Comparison of ENCODE assay signal across 8 mouse cellular contexts in the genomic region with DNA sequence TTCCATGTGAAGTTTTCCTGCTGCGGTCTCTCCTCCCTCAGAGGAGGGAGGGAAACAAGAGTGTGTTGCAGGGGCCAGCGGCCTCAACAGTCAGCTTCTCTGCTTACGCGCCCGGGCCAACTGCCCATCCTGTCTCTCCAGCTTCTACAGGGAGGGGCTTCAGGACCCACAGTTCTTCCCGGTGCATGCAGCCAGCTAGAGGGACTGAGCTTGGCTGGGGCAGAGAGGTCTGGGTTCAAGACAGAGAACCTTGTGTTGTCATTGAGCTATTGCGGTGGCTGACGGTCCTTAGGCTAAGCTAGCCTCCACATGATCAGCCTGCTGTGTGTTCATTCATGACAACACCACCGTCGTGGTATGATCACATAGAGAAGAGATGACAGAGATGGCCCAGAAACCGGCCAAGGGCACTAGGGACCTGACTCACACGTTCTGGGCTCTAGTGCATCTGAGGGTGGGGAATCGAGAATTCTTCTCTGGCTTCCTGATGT. TPM values are rescaled to one million over a fixed set of nuclear protein-coding genes. Genes with fewer than 3 reads are reported as not detected.
DNase-seq lines count a peak whose midpoint lies in the region; ATAC-seq and TF ChIP-seq lines count a peak whose summit lies in the region.

No protein-coding gene starts in this region.

- no peaks in the 10 kb centered on the region for H3K9me3 ChIP-seq in forebrain, embryonic 13.5 days (replicated peaks)
- no peaks in the 10 kb centered on the region for H3K9me3 ChIP-seq in forebrain, embryonic 12.5 days
- no peaks in the 10 kb centered on the region for H3K9me3 ChIP-seq in heart, embryonic 11.5 days (replicated peaks; ENCODE audit: control insufficient read depth, low read length)
- H3K9me3 ChIP-seq in limb, embryonic 14.5 days (ENCODE audit: control insufficient read depth, low read length): no peaks in the 10 kb centered on the region

- no peak for TF ChIP-seq POLR2A in limb, embryonic 14.5 days (IDR thresholded peaks at IDR 0.05; ENCODE audit: borderline replicate concordance, extremely low read depth, insufficient read depth, insufficient read length)

- peaks cover 33% of the 10 kb centered on the region; the same call in 1 of the 2 replicates for H3K36me3 ChIP-seq in forebrain, embryonic 13.5 days (ENCODE audit: poor library complexity, severe bottlenecking)
- peaks cover 28% of the 10 kb centered on the region for H3K36me3 ChIP-seq in forebrain, embryonic 12.5 days (replicated peaks)
- H3K36me3 ChIP-seq in heart, embryonic 11.5 days (ENCODE audit: control insufficient read depth, insufficient read depth, low read length): peaks cover 30% of the 10 kb centered on the region
- peaks cover 77% of the 10 kb centered on the region for H3K36me3 ChIP-seq in limb, embryonic 14.5 days (ENCODE audit: control insufficient read depth, insufficient read depth, low read length)

- H3K9ac ChIP-seq in forebrain, embryonic 13.5 days: peak overlapping the region; percentile 3; the same call in 1 of the 2 replicates
- H3K9ac ChIP-seq in forebrain, embryonic 12.5 days: no peak overlapping the region
- H3K9ac ChIP-seq in heart, embryonic 11.5 days (ENCODE audit: low read depth, low read length): peak overlapping the region; percentile 24; the same call in 1 of the 2 replicates
- no peak overlapping the region for H3K9ac ChIP-seq in limb, embryonic 14.5 days (ENCODE audit: low read depth, low read length, severe bottlenecking)

- no peak overlapping the region for H3K4me3 ChIP-seq in forebrain, embryonic 13.5 days
- H3K4me3 ChIP-seq in forebrain, embryonic 12.5 days (replicated peaks): no peak overlapping the region
- no peak overlapping the region for H3K4me3 ChIP-seq in heart, embryonic 11.5 days (ENCODE audit: low read depth, low read length)
- no peak overlapping the region for H3K4me3 ChIP-seq in limb, embryonic 14.5 days (replicated peaks; ENCODE audit: low read length)

- WGBS in forebrain, embryonic 13.5 days: 83% methylated on average over 13 of the region's 13 CpGs
- WGBS in forebrain, embryonic 12.5 days: 83% methylated on average over 13 of the region's 13 CpGs
- WGBS in heart, embryonic 11.5 days (ENCODE audit: insufficient replicate concordance): 51% methylated on average over 13 of the region's 13 CpGs
- 67% methylated on average over 13 of the region's 13 CpGs for WGBS in limb, embryonic 14.5 days

- peak; percentile 47 for DNase-seq in adrenal gland, postnatal 25 days
- DNase-seq in limb, embryonic 14.5 days (ENCODE audit: low spot score): peak; percentile 60
- DNase-seq in frontal cortex, postnatal 36 days (ENCODE audit: low spot score in 2 of 2): no peak
- DNase-seq in spleen, adult 12 weeks (ENCODE audit: low spot score): no peak

- no peak overlapping the region for H3K27ac ChIP-seq in forebrain, embryonic 13.5 days
- no peak overlapping the region for H3K27ac ChIP-seq in forebrain, embryonic 12.5 days
- H3K27ac ChIP-seq in heart, embryonic 11.5 days (ENCODE audit: low read depth, low read length): peak overlapping the region; percentile 71
- peak overlapping the region; percentile 35; the same call in 1 of the 2 replicates for H3K27ac ChIP-seq in limb, embryonic 14.5 days (replicated peaks; ENCODE audit: low read depth, low read length)

- no peaks in the 10 kb centered on the region for H3K27me3 ChIP-seq in forebrain, embryonic 13.5 days
- H3K27me3 ChIP-seq in forebrain, embryonic 12.5 days: no peaks in the 10 kb centered on the region
- no peaks in the 10 kb centered on the region for H3K27me3 ChIP-seq in heart, embryonic 11.5 days (ENCODE audit: control insufficient read depth, insufficient read depth, low read length)
- H3K27me3 ChIP-seq in limb, embryonic 14.5 days (ENCODE audit: control insufficient read depth, insufficient read depth, low read length): no peaks in the 10 kb centered on the region

- peaks cover 29% of the 10 kb centered on the region for H3K4me1 ChIP-seq in forebrain, embryonic 13.5 days
- H3K4me1 ChIP-seq in forebrain, embryonic 12.5 days: peaks cover 20% of the 10 kb centered on the region
- H3K4me1 ChIP-seq in heart, embryonic 11.5 days (ENCODE audit: control insufficient read depth, insufficient read depth, low read length): peaks cover 56% of the 10 kb centered on the region
- peaks cover 76% of the 10 kb centered on the region for H3K4me1 ChIP-seq in limb, embryonic 14.5 days (ENCODE audit: control insufficient read depth, insufficient read depth, low read length)

- H3K4me2 ChIP-seq in forebrain, embryonic 13.5 days: no peak overlapping the region
- no peak overlapping the region for H3K4me2 ChIP-seq in forebrain, embryonic 12.5 days
- peak overlapping the region; percentile 27 for H3K4me2 ChIP-seq in heart, embryonic 11.5 days
- H3K4me2 ChIP-seq in limb, embryonic 14.5 days (replicated peaks; ENCODE audit: low read depth, low read length, severe bottlenecking): no peak overlapping the region

- no peak for ATAC-seq in forebrain, embryonic 13.5 days
- ATAC-seq in forebrain, embryonic 12.5 days (ENCODE audit: low FRiP score): no peak
- ATAC-seq in heart, embryonic 11.5 days (replicated peaks; ENCODE audit: insufficient number of reproducible peaks, low FRiP score, low TSS enrichment): peak; percentile 23; the same call in 1 of the 2 replicates
- ATAC-seq in limb, embryonic 14.5 days (ENCODE audit: low FRiP score, low read depth): peak; percentile 28; the same call in 1 of the 2 replicates
- no peak for ATAC-seq in megakaryocyte progenitor cell, adult 5-6 weeks (replicated peaks; ENCODE audit: poor library complexity)

RNA-seq across cellular contexts. Expression of a gene that starts 7.9 kb away (rescaled TPM):
- polyA plus RNA-seq in forebrain, embryonic 13.5 days (2015; fragmentation: Nextera tagmentation; extraction: Ambion mirVana): 48.0 and 53.2 TPM in 2 replicates
- polyA plus RNA-seq in forebrain, embryonic 12.5 days (2016; fragmentation: Nextera tagmentation; extraction: Ambion mirVana): 51.4 and 58.0 TPM in 2 replicates
- 117 and 125 TPM in 2 replicates for total RNA-seq in adrenal gland, postnatal 25 days (2021)
- polyA plus RNA-seq in heart, embryonic 11.5 days (2014; fragmentation: Nextera tagmentation; extraction: Ambion mirVana): 63.6 and 72.6 TPM in 2 replicates
- 27.0 and 30.2 TPM in 2 replicates for polyA plus RNA-seq in limb, embryonic 14.5 days (2012; rRNA removed)
- 52.4 and 54.7 TPM in 2 replicates for polyA plus RNA-seq in limb, embryonic 14.5 days (2014; fragmentation: Nextera tagmentation; extraction: Ambion mirVana)
- 24.6 and 26.3 TPM in 2 replicates for total RNA-seq in megakaryocyte progenitor cell, adult 5-6 weeks (2015)
- 59.5 and 71.1 TPM in 2 replicates for total RNA-seq in megakaryocyte progenitor cell, adult 5-6 weeks (2017)

RNA-seq across cellular contexts. Expression of a gene that starts 8.0 kb away (rescaled TPM):
- 2.3 and 2.7 TPM in 2 replicates for polyA plus RNA-seq in forebrain, embryonic 13.5 days (2015; fragmentation: Nextera tagmentation; extraction: Ambion mirVana)
- polyA plus RNA-seq in forebrain, embryonic 12.5 days (2016; fragmentation: Nextera tagmentation; extraction: Ambion mirVana): 5.2 and 6.8 TPM in 2 replicates
- total RNA-seq in adrenal gland, postnatal 25 days (2021): 5.4 and 9.3 TPM in 2 replicates
- 9.5 and 10.6 TPM in 2 replicates for polyA plus RNA-seq in heart, embryonic 11.5 days (2014; fragmentation: Nextera tagmentation; extraction: Ambion mirVana)
- 75.7 and 117 TPM in 2 replicates for polyA plus RNA-seq in limb, embryonic 14.5 days (2012; rRNA removed)
- polyA plus RNA-seq in limb, embryonic 14.5 days (2014; fragmentation: Nextera tagmentation; extraction: Ambion mirVana): 35.7 and 36.8 TPM in 2 replicates
- total RNA-seq in megakaryocyte progenitor cell, adult 5-6 weeks (2015): 0.07 and 0.49 TPM in 2 replicates
- 0.17 and 0.34 TPM in 2 replicates for total RNA-seq in megakaryocyte progenitor cell, adult 5-6 weeks (2017)

RNA-seq across cellular contexts. Expression of a gene that starts 22.9 kb away (rescaled TPM):
- 142 and 149 TPM in 2 replicates for polyA plus RNA-seq in forebrain, embryonic 13.5 days (2015; fragmentation: Nextera tagmentation; extraction: Ambion mirVana)
- 114 TPM in 2 replicates for polyA plus RNA-seq in forebrain, embryonic 12.5 days (2016; fragmentation: Nextera tagmentation; extraction: Ambion mirVana)
- 81.9 and 83.4 TPM in 2 replicates for total RNA-seq in adrenal gland, postnatal 25 days (2021)
- 119 and 134 TPM in 2 replicates for polyA plus RNA-seq in heart, embryonic 11.5 days (2014; fragmentation: Nextera tagmentation; extraction: Ambion mirVana)
- 72.7 and 80.1 TPM in 2 replicates for polyA plus RNA-seq in limb, embryonic 14.5 days (2012; rRNA removed)
- 92.5 and 94.1 TPM in 2 replicates for polyA plus RNA-seq in limb, embryonic 14.5 days (2014; fragmentation: Nextera tagmentation; extraction: Ambion mirVana)
- total RNA-seq in megakaryocyte progenitor cell, adult 5-6 weeks (2015): 74.0 and 86.1 TPM in 2 replicates
- total RNA-seq in megakaryocyte progenitor cell, adult 5-6 weeks (2017): 19.1 and 35.2 TPM in 2 replicates

RNA-seq across cellular contexts. Expression of a gene that starts 31.9 kb away (rescaled TPM):
- 19.4 and 20.1 TPM in 2 replicates for polyA plus RNA-seq in forebrain, embryonic 13.5 days (2015; fragmentation: Nextera tagmentation; extraction: Ambion mirVana)
- polyA plus RNA-seq in forebrain, embryonic 12.5 days (2016; fragmentation: Nextera tagmentation; extraction: Ambion mirVana): 13.5 and 18.5 TPM in 2 replicates
- total RNA-seq in adrenal gland, postnatal 25 days (2021): 36.2 and 39.7 TPM in 2 replicates
- 12.1 and 12.4 TPM in 2 replicates for polyA plus RNA-seq in heart, embryonic 11.5 days (2014; fragmentation: Nextera tagmentation; extraction: Ambion mirVana)
- polyA plus RNA-seq in limb, embryonic 14.5 days (2012; rRNA removed): 40.8 and 51.1 TPM in 2 replicates
- polyA plus RNA-seq in limb, embryonic 14.5 days (2014; fragmentation: Nextera tagmentation; extraction: Ambion mirVana): 15.0 and 16.0 TPM in 2 replicates
- total RNA-seq in megakaryocyte progenitor cell, adult 5-6 weeks (2015): 62.1 and 67.0 TPM in 2 replicates
- 34.1 and 40.2 TPM in 2 replicates for total RNA-seq in megakaryocyte progenitor cell, adult 5-6 weeks (2017)

RNA-seq across cellular contexts. Expression of a gene that starts 53.2 kb away (rescaled TPM):
- 16.7 and 19.4 TPM in 2 replicates for polyA plus RNA-seq in forebrain, embryonic 13.5 days (2015; fragmentation: Nextera tagmentation; extraction: Ambion mirVana)
- polyA plus RNA-seq in forebrain, embryonic 12.5 days (2016; fragmentation: Nextera tagmentation; extraction: Ambion mirVana): 22.0 and 26.6 TPM in 2 replicates
- 17.1 and 23.0 TPM in 2 replicates for total RNA-seq in adrenal gland, postnatal 25 days (2021)
- polyA plus RNA-seq in heart, embryonic 11.5 days (2014; fragmentation: Nextera tagmentation; extraction: Ambion mirVana): 19.3 and 23.3 TPM in 2 replicates
- 83.8 and 110 TPM in 2 replicates for polyA plus RNA-seq in limb, embryonic 14.5 days (2012; rRNA removed)
- 45.9 and 53.3 TPM in 2 replicates for polyA plus RNA-seq in limb, embryonic 14.5 days (2014; fragmentation: Nextera tagmentation; extraction: Ambion mirVana)
- 1.1 and 1.5 TPM in 2 replicates for total RNA-seq in megakaryocyte progenitor cell, adult 5-6 weeks (2015)
- total RNA-seq in megakaryocyte progenitor cell, adult 5-6 weeks (2017): 0.64 and 1.1 TPM in 2 replicates

Comparison
In these comparisons a context has a peak if more than half of its experiments do, and no peak if none do; other contexts are left out.
1. H3K9ac ChIP-seq: peak in forebrain, embryonic 13.5 days (single experiment) and heart, embryonic 11.5 days (single experiment); none in forebrain, embryonic 12.5 days (single experiment) and limb, embryonic 14.5 days (single experiment).
2. ATAC-seq: peak in heart, embryonic 11.5 days (single experiment) and limb, embryonic 14.5 days (single experiment); none in forebrain, embryonic 13.5 days (single experiment), forebrain, embryonic 12.5 days (single experiment) and megakaryocyte progenitor cell, adult 5-6 weeks (single experiment).
3. H3K27ac ChIP-seq: peak in heart, embryonic 11.5 days (single experiment) and limb, embryonic 14.5 days (single experiment); none in forebrain, embryonic 13.5 days (single experiment) and forebrain, embryonic 12.5 days (single experiment).
4. DNase-seq: peak in adrenal gland, postnatal 25 days (single experiment) and limb, embryonic 14.5 days (single experiment); none in frontal cortex, postnatal 36 days (0 of 2) and spleen, adult 12 weeks (single experiment).